Mouse (Mus musculus): ENCODE results near the gene St6galnac4. TPM values are rescaled to one million over a fixed set of nuclear protein-coding genes. Genes with fewer than 3 reads are reported as not detected.

The St6galnac4 gene
- polyA plus RNA-seq, 1 experiment: 34.4 TPM

DNA sequence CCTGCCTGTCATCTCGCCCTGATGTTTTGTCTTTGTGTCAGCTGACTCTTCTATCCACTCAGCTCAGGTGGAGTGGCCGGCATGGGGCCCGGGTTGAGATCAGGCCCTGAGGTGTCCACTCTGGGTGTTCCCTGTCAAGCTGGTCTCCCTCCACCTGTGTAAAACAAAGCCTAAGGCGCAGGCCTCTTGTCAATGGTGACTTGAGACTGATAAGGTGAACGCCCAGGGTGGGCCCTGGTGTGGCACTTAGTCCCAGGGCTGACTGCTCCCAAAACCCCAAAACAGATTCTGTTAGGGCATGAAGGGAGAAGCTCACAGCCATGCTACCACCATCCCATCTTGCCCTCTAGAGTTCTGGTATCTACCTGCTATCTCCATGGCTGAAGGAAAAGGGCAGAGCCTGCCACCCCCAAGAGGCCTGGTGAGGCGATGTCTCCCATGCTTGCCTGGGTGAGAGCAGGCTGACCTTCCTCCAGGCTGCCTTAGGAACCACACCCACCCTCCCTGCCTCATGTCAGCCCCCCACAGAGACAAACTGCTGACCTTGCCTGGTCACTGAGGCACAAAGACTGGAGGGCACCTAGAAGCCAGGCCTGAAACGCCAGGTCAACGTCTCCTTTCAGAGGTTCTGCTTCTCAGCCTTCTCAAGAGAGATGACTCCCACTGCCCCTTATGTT is 58.0 kb downstream of the St6galnac4 start:
- DNase-seq (ENCODE audit: extremely low spot score in 1 of 2, low spot score in 1 of 2): no peak

DNA sequence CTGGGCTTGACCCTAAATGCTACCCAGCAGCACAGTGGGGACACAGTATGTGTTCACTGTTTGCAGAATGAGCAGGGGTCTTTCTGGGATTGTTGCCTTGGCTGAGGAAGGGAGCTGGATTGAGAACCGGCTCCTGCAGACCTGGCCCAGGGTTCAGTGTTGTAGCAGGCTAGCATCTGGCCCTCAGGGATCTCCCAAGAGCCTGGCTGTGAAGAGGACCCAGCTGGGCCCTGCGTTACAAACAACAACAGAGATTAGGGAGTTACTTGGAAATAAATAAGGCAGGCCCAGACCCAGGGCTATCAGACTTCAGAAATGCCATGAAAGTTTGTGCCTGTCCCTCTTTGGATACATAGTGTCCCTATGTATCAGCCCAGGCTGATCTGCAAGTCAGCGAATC is 58.8 kb downstream of the St6galnac4 start:
- no peak for DNase-seq (ENCODE audit: extremely low spot score in 1 of 2, low spot score in 1 of 2)

DNA sequence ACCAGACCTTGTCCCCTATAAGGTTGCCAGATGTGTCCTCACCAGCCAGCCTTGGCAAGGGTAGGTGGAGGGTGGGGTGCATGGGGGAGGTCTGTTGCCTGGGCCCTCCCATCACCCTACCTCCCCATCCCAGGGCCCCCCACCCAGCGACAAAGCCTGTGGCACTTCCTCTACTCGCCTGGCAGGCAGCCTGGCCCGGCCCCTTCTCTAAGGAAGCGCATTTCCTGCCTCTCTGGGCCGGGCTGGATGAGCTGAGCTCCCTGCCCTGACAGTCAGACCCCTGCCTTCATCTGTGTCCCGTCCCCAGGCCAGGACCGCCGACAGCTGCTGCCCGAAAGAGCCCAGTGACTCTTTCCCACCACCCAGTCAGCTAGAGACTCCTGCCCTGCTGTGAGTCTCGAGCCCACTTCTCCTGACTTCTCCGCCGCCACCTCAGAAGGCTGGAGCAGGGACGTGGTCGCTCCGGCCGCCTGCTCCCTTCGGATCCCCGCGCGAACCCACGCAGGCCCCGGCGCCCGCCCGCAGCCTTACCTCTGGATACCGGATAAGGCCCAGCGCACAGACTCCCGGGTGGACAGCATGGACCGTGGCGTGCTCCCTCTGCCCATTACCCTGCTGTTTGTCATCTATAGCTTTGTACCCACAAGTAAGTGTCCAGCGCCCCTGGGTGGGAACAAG is 59.6 kb downstream of the St6galnac4 start, which contains the start of gene Eng:
Gene Eng, plus strand, starts transcription at position 217 of the 678 bp plus-strand sequence.
- DNase-seq (ENCODE audit: extremely low spot score in 1 of 2, low spot score in 1 of 2): no peak

DNA sequence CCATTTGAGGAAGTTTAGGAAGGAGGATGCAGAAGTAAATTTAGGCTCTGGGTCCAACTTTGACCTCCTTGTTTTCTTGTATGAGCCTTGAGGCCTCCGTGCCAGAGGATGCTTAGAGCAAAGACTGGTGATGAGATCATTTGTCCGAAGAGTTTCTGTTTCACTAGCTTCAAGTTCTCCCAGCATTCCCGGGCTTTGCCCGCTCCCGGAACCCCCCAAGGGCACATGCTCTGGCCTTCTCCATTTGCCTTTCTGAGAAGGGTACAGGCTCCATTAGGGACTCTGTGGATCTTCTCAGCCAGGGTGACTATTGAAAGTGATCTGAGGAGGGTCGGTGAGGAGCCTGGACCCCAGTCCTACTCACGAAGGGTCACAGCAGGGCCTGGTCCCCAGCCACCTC is 60.5 kb downstream of the St6galnac4 start:
- DNase-seq (ENCODE audit: extremely low spot score in 1 of 2, low spot score in 1 of 2): no peak

Other genes with a start within 250 kb of the St6galnac4 start
- 164 and 170 TPM in 2 replicates for gene Ciz1, start 234.8 kb upstream of the St6galnac4 start, polyA plus RNA-seq (2012; rRNA removed)
- 1,288 and 1,302 TPM in 2 replicates for gene Dnm1, start 233.8 kb upstream of the St6galnac4 start, polyA plus RNA-seq (2012; rRNA removed)
- gene 1110008P14Rik, start 205.2 kb upstream of the St6galnac4 start, polyA plus RNA-seq (2012; rRNA removed): 396 and 571 TPM in 2 replicates
- gene Lcn2, start 198.8 kb upstream of the St6galnac4 start, polyA plus RNA-seq (2012; rRNA removed): 0.18 and 0.80 TPM in 2 replicates
- gene Ptges2, start 191.2 kb upstream of the St6galnac4 start, polyA plus RNA-seq (2012; rRNA removed): 53.2 and 59.4 TPM in 2 replicates
- 3.1 and 3.2 TPM in 2 replicates for gene Naif1, start 136.6 kb upstream of the St6galnac4 start, polyA plus RNA-seq (2012; rRNA removed)
- gene Slc25a25, start 135.7 kb upstream of the St6galnac4 start, polyA plus RNA-seq (2012; rRNA removed): 44.3 and 49.9 TPM in 2 replicates
- 34.3 and 41.8 TPM in 2 replicates for gene Fam102a, start 51.8 kb upstream of the St6galnac4 start, polyA plus RNA-seq (2012; rRNA removed)
- 145 and 160 TPM in 2 replicates for gene Dpm2, start 16.2 kb upstream of the St6galnac4 start, polyA plus RNA-seq (2012; rRNA removed)
- gene Pip5kl1, start 12.3 kb upstream of the St6galnac4 start, polyA plus RNA-seq (2012; rRNA removed): 22.7 and 23.6 TPM in 2 replicates
- 0.38 and 0.46 TPM in 2 replicates for gene 9430097D07Rik, start 11.4 kb upstream of the St6galnac4 start, polyA plus RNA-seq (2012; rRNA removed)
- gene St6galnac6, start 12.6 kb downstream of the St6galnac4 start, polyA plus RNA-seq (2012; rRNA removed): 98.8 and 112 TPM in 2 replicates
- 151 and 154 TPM in 2 replicates for gene Ak1, start 34.7 kb downstream of the St6galnac4 start, polyA plus RNA-seq (2012; rRNA removed)
- gene Eng, start 59.5 kb downstream of the St6galnac4 start, polyA plus RNA-seq (2012; rRNA removed): 34.7 and 37.7 TPM in 2 replicates
- 16.8 and 24.8 TPM in 2 replicates for gene Fpgs, start 117.0 kb downstream of the St6galnac4 start, polyA plus RNA-seq (2012; rRNA removed)
- 250 and 268 TPM in 2 replicates for gene Cdk9, start 126.0 kb downstream of the St6galnac4 start, polyA plus RNA-seq (2012; rRNA removed)
- 28.1 and 28.6 TPM in 2 replicates for gene Sh2d3c, start 134.0 kb downstream of the St6galnac4 start, polyA plus RNA-seq (2012; rRNA removed)
- gene 6330409D20Rik, start 153.9 kb downstream of the St6galnac4 start, polyA plus RNA-seq (2012; rRNA removed): 3.2 and 3.5 TPM in 2 replicates
- gene Tor2a, start 170.1 kb downstream of the St6galnac4 start, polyA plus RNA-seq (2012; rRNA removed): 60.0 and 69.0 TPM in 2 replicates
- gene Ttc16, start 188.5 kb downstream of the St6galnac4 start, polyA plus RNA-seq (2012; rRNA removed): 1.7 and 1.9 TPM in 2 replicates
- gene Ptrh1, start 188.7 kb downstream of the St6galnac4 start, polyA plus RNA-seq (2012; rRNA removed): 7.9 and 8.9 TPM in 2 replicates
- gene Cfap157, start 197.3 kb downstream of the St6galnac4 start, polyA plus RNA-seq (2012; rRNA removed): 1.8 and 4.8 TPM in 2 replicates